Mouse (Mus musculus): Measurements from ENCODE around the gene Dlg2. TPM values are rescaled to one million over a fixed set of nuclear protein-coding genes. Genes with fewer than 3 reads are reported as not detected.

Gene Dlg2
- total RNA-seq, 2 experiments from 2014 or later, result 277 to 316 TPM

GRCm38 (mm10) chr7:91208973-91209372 is 732.5 kb downstream of the Dlg2 start:
- intact Hi-C loops (cut with DNase I), result no loop called here
- no peak for DNase-seq (ENCODE audit: low spot score in 2 of 2)

DNA sequence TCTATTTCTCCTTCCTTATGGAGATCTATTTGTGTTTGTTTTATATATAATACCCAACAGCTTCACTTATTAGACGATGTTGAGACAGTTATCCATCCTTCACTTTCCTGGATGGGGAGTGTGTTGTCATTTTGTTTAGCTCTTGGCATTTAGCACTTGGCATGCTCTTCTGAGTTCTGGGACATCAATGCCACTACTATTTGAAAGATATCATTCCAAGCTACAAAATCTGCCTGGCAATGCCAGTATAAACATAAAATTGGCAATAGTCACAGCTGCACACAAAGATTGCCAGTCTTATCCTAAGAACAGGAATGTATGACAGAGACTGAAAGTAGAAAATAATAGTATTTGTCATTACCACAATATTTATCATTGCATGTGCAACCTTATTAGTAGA is 735.8 kb downstream of the Dlg2 start:
- intact Hi-C loops (cut with DNase I), result no loop called here

GRCm38 (mm10) chr7:91214921-91215320 is 738.4 kb downstream of the Dlg2 start:
- intact Hi-C loops (cut with DNase I), result loop anchor here (5.0 kb wide), 1 partner anchor 123 kb away; no protein-coding TSS in a partner anchor
- DNase-seq (ENCODE audit: low spot score in 2 of 2), result no peak

More for the DNA sequence above, 735.8 kb downstream of the Dlg2 start:
- DNase-seq (ENCODE audit: low spot score in 2 of 2), result no peak

DNA sequence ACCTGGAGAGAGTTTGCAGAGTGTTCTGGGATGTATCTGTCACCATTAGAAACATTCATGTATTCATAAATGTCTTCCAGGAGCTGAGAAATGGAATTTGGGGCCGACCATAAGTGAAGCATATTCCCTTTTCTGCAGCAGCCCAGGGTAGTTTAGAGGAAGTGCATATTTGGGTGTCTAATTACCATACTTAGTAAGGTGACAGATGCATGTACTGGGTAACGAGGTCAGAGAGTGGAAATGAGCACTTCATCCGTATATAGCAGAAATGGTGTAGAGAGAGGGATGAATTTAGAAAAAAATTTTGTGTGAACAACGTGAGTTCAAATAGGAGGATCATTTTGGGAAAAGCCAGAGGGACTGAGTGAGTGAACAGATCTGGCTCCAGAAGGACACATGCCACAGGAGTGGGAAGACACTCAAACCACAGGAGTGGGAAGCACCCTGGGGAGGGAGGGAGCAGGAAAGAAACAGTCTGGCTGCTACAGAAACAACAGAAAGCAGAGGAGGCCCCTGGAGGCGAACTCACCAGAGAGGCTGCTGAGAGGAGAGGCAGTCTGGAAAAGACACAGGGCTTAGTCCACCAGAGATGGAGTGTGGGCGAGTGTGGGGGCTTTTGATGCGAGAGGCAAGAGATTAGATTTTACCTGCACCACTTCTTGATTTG is 742.0 kb downstream of the Dlg2 start:
- intact Hi-C loops (cut with DNase I), result loop anchor here (5.0 kb wide), 1 partner anchor 126 kb away; no protein-coding TSS in a partner anchor
- peak; percentile 61 to 74 for DNase-seq (ENCODE audit: low spot score in 2 of 2)

DNA sequence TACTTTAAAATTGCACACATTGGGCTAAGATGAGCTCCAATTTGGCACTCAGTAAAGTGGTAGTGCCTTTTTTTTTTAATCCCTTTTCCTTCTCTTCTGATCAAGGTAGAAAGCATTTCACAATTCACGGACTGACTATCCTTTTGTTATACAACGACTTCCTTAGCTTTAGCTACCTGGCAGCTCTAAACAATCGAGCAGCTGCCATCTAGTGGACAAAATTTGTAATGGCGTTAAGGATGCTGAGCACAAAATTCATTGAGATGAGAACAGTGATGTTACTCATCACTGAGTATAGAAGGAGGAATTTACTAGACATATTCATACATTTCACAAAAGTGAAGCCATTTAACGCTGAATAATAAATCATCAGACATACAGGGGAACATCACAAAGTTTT is 750.0 kb downstream of the Dlg2 start:
- peak; percentile 45 to 51 for DNase-seq (ENCODE audit: low spot score in 2 of 2)
- intact Hi-C loops (cut with DNase I), result loop anchor here (2.0 to 5.0 kb wide), 2 partner anchors 206 to 714 kb away; no protein-coding TSS in a partner anchor

- intact Hi-C loops (cut with DNase I), result no loop called here
- DNase-seq (ENCODE audit: low spot score in 2 of 2), result peak; percentile 38 to 61
Observed at GRCm38 (mm10) chr7:91241718-91242117, 765.2 kb downstream of the Dlg2 start.

- intact Hi-C loops (cut with DNase I), result loop anchor here (5.0 kb wide), 1 partner anchor 171 kb away; no protein-coding TSS in a partner anchor
- no peak for DNase-seq (ENCODE audit: low spot score in 2 of 2)
Observed at GRCm38 (mm10) chr7:91261672-91262030, 785.2 kb downstream of the Dlg2 start.

DNA sequence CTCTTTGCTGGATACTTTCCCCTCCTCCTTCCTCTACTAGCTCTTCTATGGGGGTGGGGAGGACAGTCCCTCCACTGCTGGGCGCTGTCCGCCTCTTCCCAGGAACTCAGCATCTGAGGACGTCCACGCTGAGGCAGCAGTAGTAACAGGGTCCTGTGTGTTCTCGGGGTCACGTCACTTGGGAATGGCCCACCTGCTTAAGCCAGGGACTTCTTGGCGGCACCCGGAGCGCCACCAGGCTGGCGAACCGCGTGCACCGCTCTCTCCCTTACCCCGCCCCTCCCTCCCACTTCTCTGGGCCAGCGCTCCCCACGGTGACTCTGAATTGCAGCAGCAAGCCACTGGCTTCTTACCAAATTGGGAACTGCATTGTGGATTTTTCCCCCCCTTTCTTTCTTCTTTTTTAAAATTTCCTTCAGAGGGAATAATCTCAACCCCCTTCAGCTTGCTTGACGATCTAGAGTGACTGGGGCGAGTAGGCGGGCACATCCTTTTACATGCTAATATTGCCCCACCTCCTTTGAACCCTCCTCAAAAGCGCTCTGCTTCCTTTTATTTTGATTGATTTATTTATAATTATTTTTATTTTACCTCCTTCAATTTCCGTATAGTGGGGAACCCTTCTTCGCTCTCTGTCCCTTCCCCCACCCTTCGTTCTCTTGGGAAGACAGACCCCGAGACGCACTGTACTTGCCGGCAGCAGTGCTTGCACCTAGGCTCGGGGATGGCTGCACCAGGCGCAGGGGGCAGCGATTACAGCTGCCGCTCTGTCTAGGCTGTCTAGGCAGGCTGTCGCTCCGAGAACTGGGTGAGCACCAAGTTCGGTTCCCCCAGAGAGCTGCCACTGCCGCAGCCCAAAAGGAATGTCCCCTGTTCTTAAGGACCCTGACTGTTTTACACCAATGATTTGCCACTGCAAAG is 785.8 kb downstream of the Dlg2 start:
- intact Hi-C loops (cut with DNase I), result loop anchor here (5.0 kb wide), 1 partner anchor 170 kb away; no protein-coding TSS in a partner anchor
- DNase-seq (ENCODE audit: low spot score in 2 of 2), result peak; percentile 53 to 72

GRCm38 (mm10) chr7:91262998-91263397 is 786.5 kb downstream of the Dlg2 start:
- DNase-seq (ENCODE audit: low spot score in 2 of 2), result no peak
- intact Hi-C loops (cut with DNase I), result loop anchor here (5.0 kb wide), 1 partner anchor 169 kb away; no protein-coding TSS in a partner anchor

- no peak for DNase-seq (ENCODE audit: low spot score in 2 of 2)
- intact Hi-C loops (cut with DNase I), result no loop called here
Observed at GRCm38 (mm10) chr7:91267764-91268163, 791.3 kb downstream of the Dlg2 start.

- peak; percentile 54 to 70 for DNase-seq (ENCODE audit: low spot score in 2 of 2)
- intact Hi-C loops (cut with DNase I), result no loop called here
Observed at GRCm38 (mm10) chr7:91284167-91284566, 807.7 kb downstream of the Dlg2 start.

DNA sequence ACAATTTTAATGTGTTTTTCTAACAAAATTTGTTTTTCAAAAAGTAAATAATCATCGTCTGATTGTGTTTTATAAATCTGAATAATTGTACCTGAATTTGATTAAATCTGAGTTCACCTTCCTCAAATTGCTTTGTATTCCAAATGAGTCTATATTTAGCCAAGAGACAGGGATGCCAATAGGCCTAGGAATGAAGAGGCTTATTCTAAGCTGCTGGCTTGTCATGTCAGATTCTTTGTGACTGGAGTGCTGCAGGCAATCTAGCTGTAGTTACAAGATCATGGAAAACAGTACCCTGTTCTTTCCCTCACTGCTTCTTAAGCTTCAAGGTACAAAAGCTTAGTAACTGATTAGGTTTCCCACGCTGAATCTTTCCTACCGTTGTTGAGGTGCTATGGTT is 811.9 kb downstream of the Dlg2 start:
- no peak for DNase-seq (ENCODE audit: low spot score in 2 of 2)
- intact Hi-C loops (cut with DNase I), result no loop called here

DNA sequence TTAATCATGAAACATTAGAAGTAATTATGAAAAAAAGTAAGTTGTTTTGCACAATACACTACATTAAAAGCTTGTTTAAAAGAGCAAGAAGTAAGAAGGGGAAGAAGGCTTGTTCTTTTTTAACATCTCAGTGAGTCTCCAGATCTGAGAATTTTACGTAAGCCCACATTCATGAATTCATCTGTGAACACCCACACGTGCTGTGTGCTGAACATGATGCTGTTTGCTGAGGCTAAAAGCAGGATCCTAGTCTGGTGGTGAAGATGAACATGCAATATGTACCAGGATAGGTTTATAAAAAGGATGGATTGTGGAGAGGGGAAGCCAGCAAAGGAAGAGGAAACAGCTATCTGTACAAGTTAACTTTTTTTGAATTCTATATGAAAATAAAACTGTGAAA is 819.7 kb downstream of the Dlg2 start:
- DNase-seq (ENCODE audit: low spot score in 2 of 2), result peak; percentile 43 to 55
- intact Hi-C loops (cut with DNase I), result no loop called here

- no peak for DNase-seq (ENCODE audit: low spot score in 2 of 2)
- intact Hi-C loops (cut with DNase I), result no loop called here
Observed at GRCm38 (mm10) chr7:91311177-91311576, 834.7 kb downstream of the Dlg2 start.

DNA sequence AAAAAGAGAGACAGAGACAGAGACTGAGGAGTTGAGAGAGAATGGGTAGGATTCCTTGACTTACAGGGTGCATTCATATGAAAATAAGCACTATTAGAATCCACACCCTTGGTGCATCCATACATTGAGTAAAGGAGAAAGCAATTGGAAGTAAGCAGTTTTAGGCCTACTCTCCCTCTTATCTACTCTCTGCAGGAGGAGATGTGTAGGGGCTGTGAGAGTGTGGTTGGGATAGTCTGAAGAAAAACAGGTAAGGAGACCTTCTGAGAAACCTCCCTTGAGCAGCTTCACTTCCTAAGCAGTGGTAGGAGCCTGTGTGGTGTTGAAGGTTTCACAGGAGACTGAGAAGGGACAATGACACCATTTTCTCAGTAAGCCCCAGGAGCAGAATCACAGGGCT is 868.6 kb downstream of the Dlg2 start:
- DNase-seq (ENCODE audit: low spot score in 2 of 2), result no peak
- intact Hi-C loops (cut with DNase I), result no loop called here

GRCm38 (mm10) chr7:91369821-91370321 is 893.4 kb downstream of the Dlg2 start:
- DNase-seq (ENCODE audit: low spot score in 2 of 2), result peak; percentile 55 to 71
- intact Hi-C loops (cut with DNase I), result no loop called here

DNA sequence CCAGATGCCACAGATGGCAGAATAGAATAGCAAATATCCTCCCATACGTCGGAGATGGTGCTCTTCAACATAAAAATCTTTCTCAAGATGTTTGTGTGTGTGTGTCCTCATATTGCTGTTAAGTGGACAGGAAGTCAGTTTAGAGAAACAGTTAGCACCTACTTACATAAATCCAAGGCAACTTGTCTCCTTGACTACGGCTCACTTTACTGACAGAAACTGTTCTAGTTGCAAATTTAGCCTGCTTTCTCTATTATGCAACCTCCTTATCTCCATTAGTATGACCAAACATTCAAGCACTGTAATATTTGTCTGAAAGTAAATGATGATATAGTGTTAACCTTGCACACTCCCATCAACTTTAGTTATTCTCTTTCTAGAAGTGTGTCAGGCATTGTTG is 905.8 kb downstream of the Dlg2 start:
- DNase-seq (ENCODE audit: low spot score in 2 of 2), result no peak
- intact Hi-C loops (cut with DNase I), result loop anchor here (5.0 kb wide), 1 partner anchor 35 kb away; no protein-coding TSS in a partner anchor

DNA sequence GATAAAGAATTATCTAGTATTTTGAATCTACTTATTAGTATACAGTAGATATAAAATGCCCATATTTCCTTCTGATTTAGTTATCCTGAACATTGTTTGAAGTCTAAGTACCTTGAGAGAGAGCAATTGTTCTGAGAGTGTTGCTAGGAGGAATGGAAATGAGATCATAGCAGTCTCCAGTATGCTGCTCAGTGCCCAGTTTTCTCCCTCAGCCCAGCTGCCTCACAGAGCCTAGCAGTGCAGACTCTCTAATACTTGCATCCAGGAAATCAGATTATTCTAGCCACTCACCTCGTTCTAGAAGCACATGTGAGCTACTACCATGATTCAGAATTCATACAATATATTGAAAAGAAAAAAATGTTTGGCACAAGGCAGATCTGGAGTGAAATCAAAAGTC is 907.4 kb downstream of the Dlg2 start:
- intact Hi-C loops (cut with DNase I), result loop anchor here (5.0 kb wide), 1 partner anchor 33 kb away; no protein-coding TSS in a partner anchor
- no peak for DNase-seq (ENCODE audit: low spot score in 2 of 2)

- peak in 1 of 2 experiments; percentile 24 for DNase-seq (ENCODE audit: low spot score in 2 of 2)
- intact Hi-C loops (cut with DNase I), result no loop called here
Observed at GRCm38 (mm10) chr7:91389272-91389671, 912.8 kb downstream of the Dlg2 start.

DNA sequence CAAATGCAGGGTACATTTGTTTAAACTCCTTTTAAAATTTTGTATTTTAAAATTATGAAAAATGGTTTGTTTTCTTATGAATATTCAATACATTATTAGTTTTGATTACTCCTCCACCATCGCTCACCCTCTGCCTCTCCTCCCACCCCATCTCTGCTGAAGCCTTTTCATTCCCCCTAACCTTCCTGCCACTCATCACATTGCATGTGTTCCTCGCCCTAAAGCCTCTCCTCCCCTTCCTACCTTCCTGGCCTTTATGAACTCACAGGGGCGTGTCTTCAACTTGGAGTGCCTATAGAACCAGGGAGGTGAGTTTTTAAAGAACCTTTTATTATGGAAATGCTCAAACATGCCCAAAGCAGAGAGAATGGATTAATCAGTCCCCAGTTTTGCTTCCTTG is 921.4 kb downstream of the Dlg2 start:
- no peak for DNase-seq (ENCODE audit: low spot score in 2 of 2)
- intact Hi-C loops (cut with DNase I), result no loop called here

All from left cerebral cortex, postnatal 36 days (tissue).